Mouse (Mus musculus) heart, postnatal 0 days (tissue): ENCODE measurements at regions not wholly inside any gene's neighbourhood (a gene's known extent, or its start where the extent isn't known, plus 50 kb on each side); places are given as distances from the start of the nearest gene placed in this dataset.
A peak's percentile ranks its signal among the peaks of the same experiment; 100 is the strongest.

Experiments used
- ATAC-seq: fragments of 200-750 bp; cut with Nextera tagmentation; 2 replicates; pipeline ENCODE4 v1.8.0; 2017; ENCODE audit warnings: low read depth, moderate number of reproducible peaks, moderate library complexity; ENCODE audit not compliant: insufficient read depth
- DNase-seq: peaks from one replicate; pipeline ENCODE4 v3.0.0-alpha.2; 2016; ENCODE audit warnings: low spot score
- H3K27ac ChIP-seq: fragments of 300-500 bp; sonication (generic); 2 replicates; pipeline ENCODE4 v1.5.1; 2014; ENCODE audit warnings: low read depth, mild to moderate bottlenecking
- H3K27me3 ChIP-seq: fragments of 300-500 bp; sonication (generic); 2 replicates; pipeline ENCODE4 v1.6.1; 2014; ENCODE audit warnings: low read length, mixed read lengths; ENCODE audit not compliant: control insufficient read depth, insufficient read depth
- H3K36me3 ChIP-seq: fragments of 300-500 bp; sonication (generic); replicated peaks from 2 replicates; pipeline ENCODE4 v1.6.1; 2014; ENCODE audit warnings: low read length, mixed read lengths; ENCODE audit not compliant: control insufficient read depth, insufficient read depth
- H3K4me1 ChIP-seq: fragments of 300-500 bp; sonication (generic); 2 replicates; pipeline ENCODE4 v1.6.1; 2014; ENCODE audit warnings: antibody characterized with exemption; ENCODE audit not compliant: control insufficient read depth, insufficient read depth
- H3K4me2 ChIP-seq: fragments of 300-500 bp; sonication (generic); 2 replicates; pipeline ENCODE4 v1.6.1; 2014; ENCODE audit warnings: low read depth, mild to moderate bottlenecking, low read length, moderate library complexity
- H3K4me3 ChIP-seq: fragments of 300-500 bp; sonication (generic); 2 replicates; pipeline ENCODE4 v1.5.1; 2014; ENCODE audit warnings: low read depth, low read length
- H3K9ac ChIP-seq: fragments of 300-500 bp; sonication (generic); replicated peaks from 2 replicates; pipeline ENCODE4 v1.6.1; 2014; ENCODE audit warnings: low read depth, low read length, mixed read lengths
- H3K9me3 ChIP-seq: fragments of 300-500 bp; sonication (generic); replicated peaks from 2 replicates; pipeline ENCODE4 v1.6.1; 2016; ENCODE audit warnings: low read length; ENCODE audit not compliant: control insufficient read depth
- CTCF ChIP-seq: IDR thresholded peaks from 2 replicates; pipeline ENCODE4 v1.5.1; 2016; ENCODE audit warnings: antibody characterized with exemption, control low read depth, low read depth
- EP300 ChIP-seq: IDR thresholded peaks from 2 replicates; pipeline ENCODE4 v1.6.1; 2016; ENCODE audit warnings: antibody characterized with exemption, low read depth
- WGBS: fragments of 180-500 bp; shearing (Covaris S2); extraction: QIAGEN DNeasy Blood & Tissue Kit; methylation state at CpG from one replicate; pipeline ENCODE4 v1.1.7; 2014; 5-methylcytosine and 5-hydroxymethylcytosine counted together

DNA sequence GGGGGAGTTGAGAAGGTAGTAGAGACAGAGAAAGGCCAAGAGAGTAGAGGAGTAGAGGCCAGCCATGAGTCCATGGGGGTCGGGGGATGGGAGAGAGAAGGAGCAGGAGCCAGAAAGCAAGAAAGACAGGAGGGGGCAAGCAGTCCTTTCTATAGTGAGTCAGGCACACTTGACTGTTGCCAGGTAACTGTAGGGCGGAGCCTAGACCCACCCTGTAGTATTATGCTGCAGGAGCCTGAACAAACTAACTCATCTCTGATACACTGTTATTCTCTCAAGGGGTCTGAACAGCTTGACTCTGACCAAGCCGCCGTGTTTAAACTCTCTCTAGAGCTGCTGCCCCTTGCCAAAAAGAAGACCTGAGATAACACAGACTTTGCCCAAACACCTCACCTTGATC, 130.6 kb downstream of the Cand1 start:
- 71% methylated on average over 4 of the region's 4 CpGs for WGBS
- Histone ChIP-seq H3K4me2 (no peak overlapping the region), H3K4me3 (no peak overlapping the region), H3K27ac (no peak overlapping the region), H3K36me3 (no peaks in the 10 kb centered on the region), H3K9ac (no peak overlapping the region), H3K4me1 (no peaks in the 10 kb centered on the region), H3K27me3 (no peaks in the 10 kb centered on the region), H3K9me3 (no peaks in the 10 kb centered on the region)
- no peak for ATAC-seq
- TF ChIP-seq EP300 (no peak), CTCF (no peak)
- no peak for DNase-seq

DNA sequence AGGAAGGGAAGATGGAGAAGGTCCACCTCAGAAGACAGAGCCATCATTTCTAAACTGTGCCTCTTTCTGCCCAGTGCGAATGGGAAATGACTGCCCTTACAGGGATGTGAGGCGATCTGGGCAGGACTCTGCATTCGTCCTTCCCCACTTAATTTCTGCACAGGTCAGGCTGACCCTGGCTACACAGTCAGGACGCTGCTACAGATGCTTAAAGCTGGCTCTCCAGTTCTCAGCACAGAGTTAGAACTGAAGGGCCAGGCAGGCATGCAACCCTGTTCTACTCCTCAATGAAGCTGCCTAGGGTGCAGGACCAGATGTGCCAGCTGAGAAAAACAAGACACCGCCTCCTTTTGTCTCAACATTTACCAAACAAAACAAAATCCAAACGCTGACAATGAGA, 132.1 kb downstream of the Cand1 start:
- H3K9me3 ChIP-seq = 0 out of 2 replicates have a peak, but pooled peaks cover 5% of the 10 kb centered on the region
- H3K9ac ChIP-seq = no peak overlapping the region
- 62% methylated on average over 6 of the region's 6 CpGs for WGBS
- no peaks in the 10 kb centered on the region for H3K36me3 ChIP-seq
- no peak for DNase-seq
- TF ChIP-seq CTCF (no peak), EP300 (no peak)
- H3K27me3 ChIP-seq = no peaks in the 10 kb centered on the region
- H3K4me2 ChIP-seq = no peak overlapping the region
- H3K4me3 ChIP-seq = no peak overlapping the region
- no peak overlapping the region for H3K27ac ChIP-seq
- H3K4me1 ChIP-seq = no peaks in the 10 kb centered on the region
- ATAC-seq = no peak

DNA sequence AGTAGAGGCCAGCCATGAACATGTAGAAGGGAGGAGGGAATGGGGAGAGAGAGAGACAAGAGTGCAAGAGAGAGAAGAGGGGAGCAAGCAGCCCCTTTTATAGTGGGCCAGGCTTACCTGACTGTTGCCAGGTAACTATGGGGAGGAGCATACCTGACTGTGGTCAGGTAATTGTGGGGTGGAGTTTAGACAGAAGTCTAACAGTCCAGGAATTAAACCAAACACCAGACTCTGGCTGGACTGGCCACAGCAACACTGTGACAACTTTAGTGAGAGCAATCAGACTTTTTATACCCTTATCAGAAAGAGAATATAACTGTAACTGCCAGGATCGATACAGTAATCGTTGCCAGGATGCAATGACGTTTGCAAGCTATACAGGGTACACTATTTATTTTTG, 133.8 kb downstream of the Cand1 start:
- ATAC-seq = no peak
- no peak overlapping the region for H3K4me3 ChIP-seq
- WGBS = 71% methylated on average over 3 of the region's 3 CpGs

DNA sequence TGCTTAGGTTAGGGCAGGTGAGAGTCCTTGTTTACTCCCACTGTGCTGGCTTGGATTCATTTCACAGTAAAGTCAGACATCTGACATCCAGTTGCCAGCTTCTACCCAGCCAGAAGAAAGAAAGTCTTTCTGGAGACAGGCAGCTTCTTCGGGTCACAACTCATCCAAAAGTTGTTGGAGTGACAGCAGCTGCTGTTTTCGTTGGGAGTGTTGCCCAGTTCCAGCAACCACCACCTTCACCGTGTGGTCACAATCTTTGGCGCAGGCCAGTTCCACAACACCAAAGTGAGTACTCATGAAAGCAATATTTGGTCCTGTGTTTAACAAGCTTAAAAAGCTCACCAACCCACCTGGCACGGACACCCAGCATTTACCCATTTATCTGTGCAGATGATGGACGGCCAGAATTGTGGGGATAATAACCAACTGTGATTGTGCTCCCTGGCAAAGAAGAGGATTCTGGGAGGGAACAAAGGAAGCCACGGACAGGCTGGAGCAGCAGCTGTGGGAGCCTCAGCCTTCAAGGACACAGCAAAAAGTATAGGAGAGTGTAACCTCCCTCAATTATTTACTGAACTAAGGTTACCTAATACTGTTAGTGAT, 134.5 kb downstream of the Cand1 start:
- H3K9ac ChIP-seq = no peak overlapping the region
- WGBS = 72% methylated on average over 7 of the region's 7 CpGs
- no peaks in the 10 kb centered on the region for H3K4me1 ChIP-seq
- H3K36me3 ChIP-seq = no peaks in the 10 kb centered on the region
- no peak for DNase-seq
- TF ChIP-seq EP300 (no peak), CTCF (no peak)
- H3K27me3 ChIP-seq = no peaks in the 10 kb centered on the region
- no peak overlapping the region for H3K4me3 ChIP-seq
- no peak overlapping the region for H3K27ac ChIP-seq
- H3K9me3 ChIP-seq = 0 out of 2 replicates have a peak, but pooled peaks cover 5% of the 10 kb centered on the region
- ATAC-seq = no peak
- H3K4me2 ChIP-seq = no peak overlapping the region

More for the DNA sequence above, 133.8 kb downstream of the Cand1 start:
- TF ChIP-seq EP300 (no peak), CTCF (no peak)
- Histone ChIP-seq H3K9ac (no peak overlapping the region), H3K27ac (no peak overlapping the region), H3K27me3 (no peaks in the 10 kb centered on the region), H3K4me2 (no peak overlapping the region), H3K36me3 (no peaks in the 10 kb centered on the region), H3K9me3 (0 out of 2 replicates have a peak, but pooled peaks cover 5% of the 10 kb centered on the region), H3K4me1 (no peaks in the 10 kb centered on the region)
- DNase-seq = no peak

DNA sequence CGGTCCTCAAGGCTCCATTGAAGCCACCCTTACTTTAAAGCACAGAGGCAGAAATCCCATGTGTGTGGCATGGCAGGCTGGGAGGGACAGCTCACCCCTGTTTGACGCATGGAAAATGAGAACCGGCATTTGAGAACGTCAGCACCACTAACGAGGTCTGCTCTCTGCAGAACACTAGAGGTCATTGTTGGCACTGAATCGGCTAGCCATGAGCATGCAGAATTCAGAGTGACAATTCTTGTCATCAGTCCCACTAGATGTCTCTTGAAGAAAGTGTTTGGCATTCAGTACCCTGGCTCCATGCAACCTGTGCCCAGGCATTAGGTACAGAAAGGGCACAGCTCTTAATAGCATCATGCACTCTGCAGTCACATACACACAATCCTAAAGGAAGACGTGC, 139.3 kb downstream of the Cand1 start:
- TF ChIP-seq CTCF (peak; percentile 68), EP300 (no peak)
- H3K27me3 ChIP-seq = no peaks in the 10 kb centered on the region
- no peaks in the 10 kb centered on the region for H3K4me1 ChIP-seq
- ATAC-seq (peak; percentile 75), DNase-seq (peak; percentile 43)
- H3K27ac ChIP-seq = no peak overlapping the region
- no peaks in the 10 kb centered on the region for H3K36me3 ChIP-seq
- H3K4me2 ChIP-seq = no peak overlapping the region
- H3K4me3 ChIP-seq = no peak overlapping the region
- 24% methylated on average over 7 of the region's 7 CpGs for WGBS
- 0 out of 2 replicates have a peak, but pooled peaks cover 5% of the 10 kb centered on the region for H3K9me3 ChIP-seq
- H3K9ac ChIP-seq = no peak overlapping the region
